Mouse (Mus musculus) embryonic facial prominence, embryonic 11.5 days (tissue): Measurements from ENCODE around the gene Dnajb14. TPM values are rescaled to one million over a fixed set of nuclear protein-coding genes. Genes with fewer than 3 reads are reported as not detected.

Experiments used
- ATAC-seq: fragments of 200-750 bp; cut with Nextera tagmentation; replicated peaks from 2 replicates; pipeline ENCODE4 v1.8.0; 2017; ENCODE audit warnings: low read depth; ENCODE audit not compliant: insufficient number of reproducible peaks, low FRiP score, low TSS enrichment
- DNase-seq: peaks from one replicate; pipeline ENCODE4 v3.0.0-alpha.2; 2015; ENCODE audit warnings: low spot score
- H3K27ac ChIP-seq: fragments of 300-500 bp; sonication (generic); replicated peaks from 2 replicates; pipeline ENCODE4 v1.5.1; 2014; ENCODE audit warnings: mild to moderate bottlenecking, low read depth, low read length, control low read depth
- H3K27me3 ChIP-seq: fragments of 300-500 bp; sonication (generic); 2 replicates; pipeline ENCODE4 v1.6.1; 2014; ENCODE audit warnings: mild to moderate bottlenecking, low read length, moderate library complexity, mixed read lengths; ENCODE audit not compliant: control insufficient read depth, insufficient read depth
- H3K36me3 ChIP-seq: fragments of 300-500 bp; sonication (generic); replicated peaks from 2 replicates; pipeline ENCODE4 v1.6.1; 2014; ENCODE audit warnings: low read depth, mild to moderate bottlenecking, low read length, moderate library complexity, mixed read lengths; ENCODE audit not compliant: control insufficient read depth, insufficient read depth
- H3K4me1 ChIP-seq: fragments of 300-500 bp; sonication (generic); 2 replicates; pipeline ENCODE4 v1.6.1; 2014; ENCODE audit warnings: low read length, mixed read lengths; ENCODE audit not compliant: control insufficient read depth, insufficient read depth
- H3K4me2 ChIP-seq: fragments of 300-500 bp; sonication (generic); 2 replicates; pipeline ENCODE4 v1.6.1; 2014; ENCODE audit warnings: low read depth, mild to moderate bottlenecking, control low read depth, low read length, moderate library complexity
- H3K4me3 ChIP-seq: fragments of 300-500 bp; sonication (generic); 2 replicates; pipeline ENCODE4 v1.5.1; 2014; ENCODE audit warnings: low read depth, low read length, control low read depth
- H3K9ac ChIP-seq: fragments of 300-500 bp; sonication (generic); replicated peaks from 2 replicates; pipeline ENCODE4 v1.6.1; 2014; ENCODE audit warnings: mild to moderate bottlenecking, control low read depth, low read length
- H3K9me3 ChIP-seq: fragments of 300-500 bp; sonication (generic); replicated peaks from 2 replicates; pipeline ENCODE4 v1.6.1; 2016; ENCODE audit warnings: mild to moderate bottlenecking, low read length, inconsistent platforms, mixed read lengths; ENCODE audit not compliant: control insufficient read depth
- WGBS: fragments of 180-500 bp; shearing (Covaris S2); extraction: QIAGEN DNeasy Blood & Tissue Kit; methylation state at CpG from one replicate; pipeline ENCODE4 v1.1.7; 2014; 5-methylcytosine and 5-hydroxymethylcytosine counted together
- polyA plus RNA-seq: library from polyadenylated mRNA; unstranded; fragments of >200 nt; fragmentation: Nextera tagmentation; extraction: Ambion mirVana; gene quantifications from 2 replicates; pipeline ENCODE4 v1.2.1, GENCODE M21; 2014

Gene Dnajb14
- 9.4 and 10.7 TPM in 2 replicates for polyA plus RNA-seq

GRCm38 (mm10) chr3:137867437-137868093 lies at the start of gene Dnajb14:
TSS of gene Dnajb14 (plus strand) at chr3:137867675.
- H3K9me3 ChIP-seq = no peaks in the 10 kb centered on the region
- ATAC-seq (no peak; the same call in 1 of the 2 replicates), DNase-seq (peak; percentile 72)
- no peaks in the 10 kb centered on the region for H3K36me3 ChIP-seq
- no peaks in the 10 kb centered on the region for H3K4me1 ChIP-seq
- under 1% methylated on average over 45 of the region's 94 CpGs for WGBS
- peak within 1 kb of the TSS; percentile 92 for H3K4me2 ChIP-seq
- peak within 1 kb of the TSS; percentile 97 for H3K27ac ChIP-seq
- H3K4me3 ChIP-seq = peak within 1 kb of the TSS; percentile 86
- H3K9ac ChIP-seq = peak within 1 kb of the TSS; percentile 97
- H3K27me3 ChIP-seq = no peaks in the 10 kb centered on the region

DNA sequence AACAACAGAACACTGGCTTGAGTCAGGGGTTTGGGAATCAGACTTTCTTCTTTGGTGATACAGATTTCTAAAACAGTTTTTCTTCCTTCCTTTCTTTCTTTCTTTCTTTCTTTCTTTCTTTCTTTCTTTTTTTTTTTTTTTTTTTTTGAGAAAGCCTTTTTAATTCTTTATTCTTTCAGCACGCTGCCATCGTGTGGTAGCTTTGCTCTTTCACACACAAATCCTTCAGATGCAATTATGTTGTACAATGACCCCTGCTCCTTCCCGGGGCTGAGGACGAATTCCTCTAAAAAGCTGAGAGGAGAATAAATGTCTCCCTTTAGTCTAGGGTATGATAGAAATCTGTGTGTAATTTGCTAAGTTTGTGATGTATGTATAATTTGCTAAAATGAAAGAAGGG lies 48.8 kb upstream of the Dnajb14 start:
- Histone ChIP-seq H3K4me2 (no peak overlapping the region), H3K4me3 (no peak overlapping the region), H3K4me1 (no peaks in the 10 kb centered on the region), H3K9ac (no peak overlapping the region), H3K27ac (no peak overlapping the region), H3K9me3 (no peaks in the 10 kb centered on the region), H3K36me3 (no peaks in the 10 kb centered on the region), H3K27me3 (no peaks in the 10 kb centered on the region)
- DNase-seq = peak; percentile 41
- 16% methylated on average over 4 of the region's 4 CpGs for WGBS
- ATAC-seq = no peak

DNA sequence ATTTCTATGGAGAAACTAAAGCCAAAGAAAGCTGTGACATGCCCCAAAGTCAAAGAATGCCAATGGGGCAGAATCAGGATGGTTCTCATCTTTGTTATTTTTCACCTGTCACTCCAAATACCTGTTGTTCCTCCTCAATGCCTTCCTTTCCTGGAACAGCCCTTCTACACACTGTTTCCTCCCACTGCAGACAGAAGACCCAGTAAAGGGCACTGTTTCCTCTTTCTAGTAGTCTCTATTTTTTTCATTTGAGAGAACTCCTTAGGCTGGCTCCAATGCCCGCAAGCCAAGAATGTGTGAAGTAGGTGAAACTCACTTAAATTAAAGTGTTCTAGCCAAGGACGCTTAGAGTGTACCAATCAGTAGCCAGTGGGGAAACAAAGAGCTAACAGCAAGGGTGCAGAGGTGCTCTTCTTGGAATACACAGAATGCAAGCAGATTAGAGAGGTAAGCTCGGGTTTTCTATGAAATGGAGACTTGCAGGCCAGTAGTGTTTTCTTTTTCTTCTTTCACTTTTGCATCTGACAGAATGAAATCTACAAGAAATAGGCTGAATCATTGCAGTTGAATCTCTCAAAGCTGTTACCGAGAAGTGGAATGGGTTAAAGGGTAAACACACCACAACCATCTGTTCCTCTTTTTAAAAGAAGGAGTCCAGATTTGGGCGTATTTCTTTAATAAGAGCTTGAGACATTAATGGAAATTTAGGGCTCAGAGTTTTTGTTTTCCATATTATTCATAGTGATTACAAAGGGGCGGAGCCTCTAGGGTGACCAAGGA lies 46.6 kb upstream of the Dnajb14 start:
- H3K36me3 ChIP-seq = no peaks in the 10 kb centered on the region
- H3K9ac ChIP-seq = no peak overlapping the region
- no peak overlapping the region for H3K27ac ChIP-seq
- H3K27me3 ChIP-seq = no peaks in the 10 kb centered on the region
- 78% methylated on average over 6 of the region's 6 CpGs for WGBS
- no peak overlapping the region for H3K4me2 ChIP-seq
- ATAC-seq (no peak), DNase-seq (no peak)
- no peaks in the 10 kb centered on the region for H3K4me1 ChIP-seq
- H3K4me3 ChIP-seq = no peak overlapping the region
- no peaks in the 10 kb centered on the region for H3K9me3 ChIP-seq

GRCm38 (mm10) chr3:137823317-137823716 lies 44.2 kb upstream of the Dnajb14 start:
- H3K27ac ChIP-seq = no peak overlapping the region
- no peaks in the 10 kb centered on the region for H3K36me3 ChIP-seq
- H3K4me1 ChIP-seq = no peaks in the 10 kb centered on the region
- H3K4me2 ChIP-seq = no peak overlapping the region
- no peak for DNase-seq
- H3K27me3 ChIP-seq = no peaks in the 10 kb centered on the region
- no peak overlapping the region for H3K4me3 ChIP-seq
- ATAC-seq = no peak
- WGBS = 92% methylated on average over 3 of the region's 3 CpGs
- no peaks in the 10 kb centered on the region for H3K9me3 ChIP-seq
- H3K9ac ChIP-seq = no peak overlapping the region

DNA sequence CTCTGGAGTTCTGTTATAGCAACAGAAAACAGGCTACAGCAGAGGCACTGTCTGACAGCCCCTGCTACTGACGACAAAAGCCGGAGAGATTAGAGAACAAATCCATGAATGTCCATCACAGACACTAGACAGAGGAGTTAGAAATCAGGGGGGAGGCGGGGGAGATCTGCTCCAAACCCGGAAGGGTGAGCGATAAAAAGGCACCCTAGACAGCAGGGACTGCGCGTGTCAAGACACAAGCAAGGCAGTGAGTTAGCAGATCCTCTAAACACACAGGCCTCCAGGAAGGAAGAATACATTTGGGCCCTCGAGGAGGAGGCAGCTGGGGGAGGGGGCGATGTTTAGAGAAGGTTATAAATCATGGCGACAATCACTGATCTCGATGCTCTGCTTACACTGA lies 39.8 kb upstream of the Dnajb14 start:
- Histone ChIP-seq H3K4me3 (no peak overlapping the region), H3K27ac (no peak overlapping the region), H3K4me2 (no peak overlapping the region), H3K27me3 (no peaks in the 10 kb centered on the region), H3K9me3 (no peaks in the 10 kb centered on the region), H3K4me1 (no peaks in the 10 kb centered on the region), H3K9ac (no peak overlapping the region), H3K36me3 (no peaks in the 10 kb centered on the region)
- ATAC-seq (no peak), DNase-seq (no peak)
- 58% methylated on average over 11 of the region's 11 CpGs for WGBS

DNA sequence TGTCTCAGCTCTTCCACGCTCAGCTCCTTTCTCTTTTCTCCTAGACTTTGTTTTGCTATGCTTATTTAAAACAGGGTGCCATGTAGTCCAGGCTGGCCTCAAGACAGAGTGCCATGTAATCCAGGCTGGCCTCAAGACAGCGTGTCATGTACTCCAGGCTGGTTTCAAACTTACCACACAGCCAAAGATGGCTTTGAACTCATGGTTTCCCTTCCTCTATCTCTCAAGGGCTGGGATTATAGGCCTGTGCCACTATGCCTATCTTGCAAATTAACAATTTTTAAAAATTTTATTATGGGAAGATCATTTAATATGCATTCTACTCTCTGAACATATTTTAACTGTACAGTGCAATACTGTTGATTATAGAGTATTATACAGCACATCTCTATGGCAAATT lies 36.3 kb upstream of the Dnajb14 start:
- Histone ChIP-seq H3K27me3 (no peaks in the 10 kb centered on the region), H3K4me3 (no peak overlapping the region), H3K9ac (no peak overlapping the region), H3K27ac (no peak overlapping the region), H3K4me2 (no peak overlapping the region), H3K36me3 (no peaks in the 10 kb centered on the region), H3K4me1 (no peaks in the 10 kb centered on the region), H3K9me3 (no peaks in the 10 kb centered on the region)
- ATAC-seq = no peak
- DNase-seq = no peak
- WGBS = 63% methylated on average over 2 of the region's 2 CpGs

DNA sequence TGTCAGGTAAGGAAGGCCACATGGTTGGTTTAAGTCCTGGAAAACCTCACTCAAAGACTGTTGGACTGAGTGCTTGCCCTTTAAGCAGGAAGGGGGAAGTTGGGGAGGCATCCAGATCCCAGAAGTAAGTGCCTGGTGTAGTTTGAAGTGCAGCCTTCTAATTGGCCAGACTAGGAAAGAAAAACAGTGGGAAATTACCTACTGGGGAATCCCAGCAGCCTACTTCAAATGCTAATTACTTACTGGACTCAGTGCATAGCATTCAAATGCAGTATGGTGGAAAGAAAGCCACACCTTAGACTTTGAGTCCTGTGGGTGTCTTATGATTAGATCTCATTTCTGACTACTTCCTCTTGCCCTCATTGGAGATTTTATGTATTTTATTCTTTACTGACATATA lies 34.3 kb upstream of the Dnajb14 start:
- H3K27ac ChIP-seq = no peak overlapping the region
- H3K27me3 ChIP-seq = no peaks in the 10 kb centered on the region
- H3K4me2 ChIP-seq = no peak overlapping the region
- ATAC-seq (no peak), DNase-seq (no peak)
- H3K4me1 ChIP-seq = no peaks in the 10 kb centered on the region
- H3K4me3 ChIP-seq = no peak overlapping the region
- no peaks in the 10 kb centered on the region for H3K9me3 ChIP-seq
- no peak overlapping the region for H3K9ac ChIP-seq
- no peaks in the 10 kb centered on the region for H3K36me3 ChIP-seq

DNA sequence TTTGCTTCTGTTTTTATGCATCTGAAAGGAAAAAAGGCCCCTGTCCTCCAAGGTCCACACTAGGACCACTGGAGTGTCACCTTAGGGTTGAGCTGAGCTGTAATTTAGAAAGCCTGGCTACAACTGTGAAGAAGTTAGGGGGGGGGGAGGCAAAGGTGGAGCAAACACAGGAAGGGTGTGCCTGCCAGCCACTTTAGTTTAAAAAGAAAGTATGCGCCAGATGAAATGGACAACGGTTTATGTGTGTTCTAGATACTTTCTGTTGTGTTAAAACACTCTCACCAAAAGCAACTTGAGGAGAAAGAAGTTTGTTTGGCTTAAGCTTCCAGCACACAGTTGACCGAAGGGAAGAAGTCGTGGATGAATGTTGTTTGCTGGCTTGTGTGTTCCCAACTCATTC lies 33.8 kb upstream of the Dnajb14 start:
- 84% methylated on average over 4 of the region's 4 CpGs for WGBS
- H3K4me2 ChIP-seq = no peak overlapping the region
- no peaks in the 10 kb centered on the region for H3K36me3 ChIP-seq
- no peak overlapping the region for H3K27ac ChIP-seq
- ATAC-seq (no peak), DNase-seq (no peak)
- H3K27me3 ChIP-seq = no peaks in the 10 kb centered on the region
- no peak overlapping the region for H3K9ac ChIP-seq
- no peak overlapping the region for H3K4me3 ChIP-seq
- no peaks in the 10 kb centered on the region for H3K4me1 ChIP-seq
- H3K9me3 ChIP-seq = no peaks in the 10 kb centered on the region
